Mouse (Mus musculus) kidney, embryonic 14.5 days (tissue): ENCODE measurements around the gene Npr1. TPM values are rescaled to one million over a fixed set of nuclear protein-coding genes. Genes with fewer than 3 reads are reported as not detected.
A peak's percentile ranks its signal among the peaks of the same experiment; 100 is the strongest.

ENCODE experiments used
- ATAC-seq: fragments of 200-750 bp; cut with Nextera tagmentation; 2 replicates; pipeline ENCODE4 v1.8.0; 2017; ENCODE audit warnings: moderate number of reproducible peaks, mild to moderate bottlenecking, moderate TSS enrichment, moderate library complexity; ENCODE audit not compliant: low FRiP score, low TSS enrichment
- H3K27ac ChIP-seq: fragments of 300-500 bp; sonication (generic); 2 replicates; pipeline ENCODE4 v1.5.1; 2014; ENCODE audit warnings: low read depth, mild to moderate bottlenecking, low read length, moderate library complexity, mixed read lengths
- H3K27me3 ChIP-seq: fragments of 300-500 bp; sonication (generic); 2 replicates; pipeline ENCODE4 v1.6.1; 2014; ENCODE audit warnings: mild to moderate bottlenecking, low read length; ENCODE audit not compliant: control insufficient read depth, insufficient read depth
- H3K36me3 ChIP-seq: fragments of 300-500 bp; sonication (generic); 2 replicates; pipeline ENCODE4 v1.6.1; 2014; ENCODE audit warnings: low read length, mixed read lengths; ENCODE audit not compliant: control insufficient read depth, insufficient read depth
- H3K4me1 ChIP-seq: fragments of 300-500 bp; sonication (generic); 2 replicates; pipeline ENCODE4 v1.6.1; 2014; ENCODE audit warnings: low read length, mixed read lengths; ENCODE audit not compliant: control insufficient read depth, insufficient read depth
- H3K4me2 ChIP-seq: fragments of 300-500 bp; sonication (generic); replicated peaks from 2 replicates; pipeline ENCODE4 v1.6.1; 2014; ENCODE audit warnings: low read depth, mild to moderate bottlenecking, low read length
- H3K4me3 ChIP-seq: fragments of 300-500 bp; sonication (generic); 2 replicates; pipeline ENCODE4 v1.5.1; 2014; ENCODE audit warnings: mild to moderate bottlenecking, low read length
- H3K9ac ChIP-seq: fragments of 300-500 bp; sonication (generic); 2 replicates; pipeline ENCODE4 v1.6.1; 2014; ENCODE audit warnings: low read depth, mild to moderate bottlenecking, low read length, moderate library complexity
- H3K9me3 ChIP-seq: fragments of 300-500 bp; sonication (generic); 2 replicates; pipeline ENCODE4 v1.6.1; 2016; ENCODE audit warnings: low read length; ENCODE audit not compliant: control insufficient read depth
- WGBS: fragments of 180-500 bp; shearing (Covaris S2); extraction: QIAGEN DNeasy Blood & Tissue Kit; methylation state at CpG from one replicate; pipeline ENCODE4 v1.1.7; 2014; 5-methylcytosine and 5-hydroxymethylcytosine counted together
- polyA plus RNA-seq: library from polyadenylated mRNA; unstranded; fragments of >200 nt; fragmentation: Nextera tagmentation; extraction: Ambion mirVana; gene quantifications from 2 replicates; pipeline ENCODE4 v1.2.1, GENCODE M21; 2014

The Npr1 gene
- polyA plus RNA-seq, 1 experiment from 2014 or later = 12.3 TPM

- Histone ChIP-seq H3K9me3 (no peaks in the 10 kb centered on the region), H3K4me1 (peaks cover under 1% of the 10 kb centered on the region; the same call in 1 of the 2 replicates), H3K27me3 (no peaks in the 10 kb centered on the region), H3K4me2 (peak overlapping the region; percentile 69), H3K27ac (peak overlapping the region; percentile 96), H3K36me3 (peaks cover 41% of the 10 kb centered on the region), H3K4me3 (peak overlapping the region; percentile 93), H3K9ac (peak overlapping the region; percentile 99)
- 3% methylated on average over 20 of the region's 20 CpGs for WGBS
- no peak for ATAC-seq
Observed at GRCm38 (mm10) chr3:90508287-90508949, 42.8 kb upstream of the Npr1 start.

GRCm38 (mm10) chr3:90506362-90506761 lies 40.7 kb upstream of the Npr1 start:
- H3K4me1 ChIP-seq = no peaks in the 10 kb centered on the region

GRCm38 (mm10) chr3:90505216-90505615 lies 39.5 kb upstream of the Npr1 start:
- H3K4me2 ChIP-seq = no peak overlapping the region
- H3K9ac ChIP-seq = no peak overlapping the region
- no peak overlapping the region for H3K4me3 ChIP-seq
- H3K27ac ChIP-seq = no peak overlapping the region
- no peak for ATAC-seq
- 87% methylated on average over 5 of the region's 5 CpGs for WGBS
- no peaks in the 10 kb centered on the region for H3K27me3 ChIP-seq
- no peaks in the 10 kb centered on the region for H3K4me1 ChIP-seq
- no peaks in the 10 kb centered on the region for H3K9me3 ChIP-seq
- peaks cover 73% of the 10 kb centered on the region for H3K36me3 ChIP-seq

More at GRCm38 (mm10) chr3:90506362-90506761, 40.7 kb upstream of the Npr1 start:
- no peak overlapping the region for H3K9ac ChIP-seq
- H3K27me3 ChIP-seq = no peaks in the 10 kb centered on the region
- ATAC-seq = no peak
- H3K27ac ChIP-seq = no peak overlapping the region
- H3K4me3 ChIP-seq = no peak overlapping the region
- 74% methylated on average over 3 of the region's 3 CpGs for WGBS
- H3K36me3 ChIP-seq = peaks cover 62% of the 10 kb centered on the region
- no peaks in the 10 kb centered on the region for H3K9me3 ChIP-seq
- H3K4me2 ChIP-seq = no peak overlapping the region

- no peak for ATAC-seq
- Histone ChIP-seq H3K4me1 (no peaks in the 10 kb centered on the region), H3K4me3 (no peak overlapping the region), H3K4me2 (no peak overlapping the region), H3K9ac (no peak overlapping the region), H3K36me3 (peaks cover 88% of the 10 kb centered on the region), H3K27ac (no peak overlapping the region), H3K9me3 (no peaks in the 10 kb centered on the region), H3K27me3 (no peaks in the 10 kb centered on the region)
- WGBS = 95% methylated on average over 4 of the region's 4 CpGs
Observed at GRCm38 (mm10) chr3:90503444-90503843, 37.8 kb upstream of the Npr1 start.

GRCm38 (mm10) chr3:90497597-90497996 lies 31.9 kb upstream of the Npr1 start:
- H3K27me3 ChIP-seq = no peaks in the 10 kb centered on the region
- no peaks in the 10 kb centered on the region for H3K9me3 ChIP-seq
- H3K36me3 ChIP-seq = peaks cover 70% of the 10 kb centered on the region
- no peaks in the 10 kb centered on the region for H3K4me1 ChIP-seq
- no peak overlapping the region for H3K4me2 ChIP-seq
- no peak overlapping the region for H3K27ac ChIP-seq
- H3K9ac ChIP-seq = no peak overlapping the region
- ATAC-seq = no peak
- H3K4me3 ChIP-seq = no peak overlapping the region

GRCm38 (mm10) chr3:90495850-90496525 lies 30.3 kb upstream of the Npr1 start:
- no peak overlapping the region for H3K27ac ChIP-seq
- 90% methylated on average over 7 of the region's 7 CpGs for whole genome bisulfite sequencing
- H3K27me3 ChIP-seq = no peaks in the 10 kb centered on the region
- H3K36me3 ChIP-seq = peaks cover 54% of the 10 kb centered on the region
- no peak overlapping the region for H3K4me3 ChIP-seq
- no peaks in the 10 kb centered on the region for H3K9me3 ChIP-seq
- no peak for ATAC-seq
- no peak overlapping the region for H3K4me2 ChIP-seq
- no peak overlapping the region for H3K9ac ChIP-seq
- H3K4me1 ChIP-seq = no peaks in the 10 kb centered on the region

GRCm38 (mm10) chr3:90493831-90494540 lies 28.3 kb upstream of the Npr1 start:
- Histone ChIP-seq H3K36me3 (peaks cover 42% of the 10 kb centered on the region), H3K27ac (no peak overlapping the region), H3K27me3 (no peaks in the 10 kb centered on the region), H3K9me3 (no peaks in the 10 kb centered on the region), H3K9ac (no peak overlapping the region), H3K4me1 (peaks cover 6% of the 10 kb centered on the region), H3K4me2 (no peak overlapping the region), H3K4me3 (no peak overlapping the region)
- ATAC-seq = no peak
- WGBS = 62% methylated on average over 4 of the region's 4 CpGs

- Histone ChIP-seq H3K27ac (no peak overlapping the region), H3K4me3 (no peak overlapping the region), H3K9me3 (no peaks in the 10 kb centered on the region), H3K27me3 (no peaks in the 10 kb centered on the region), H3K4me1 (peaks cover 6% of the 10 kb centered on the region), H3K36me3 (peaks cover 40% of the 10 kb centered on the region), H3K4me2 (no peak overlapping the region), H3K9ac (no peak overlapping the region)
- ATAC-seq = no peak
- 40% methylated on average over 2 of the region's 2 CpGs for WGBS
Observed at GRCm38 (mm10) chr3:90491350-90491749, 25.7 kb upstream of the Npr1 start.
